Mouse (Mus musculus) CH12.LX (cell line): ENCODE measurements around the gene Ywhab. TPM values are rescaled to one million over a fixed set of nuclear protein-coding genes. Genes with fewer than 3 reads are reported as not detected.

Source experiments
- DNase-seq: peaks from one replicate; pipeline ENCODE4 v3.0.0-alpha.2; 2013; ENCODE audit errors: extremely low read depth
- H3K27ac ChIP-seq: 2 replicates; pipeline ENCODE4 v1.5.1; 2012; ENCODE audit warnings: low read depth, mild to moderate bottlenecking, control low read depth, moderate library complexity; ENCODE audit not compliant: insufficient read depth
- H3K27me3 ChIP-seq: replicated peaks from 2 replicates; pipeline ENCODE3; 2012; ENCODE audit warnings: inconsistent platforms
- H3K36me3 ChIP-seq, 2 experiments: replicated peaks in 1 of 2; 2 replicates each; pipeline versions ENCODE3 to v1.6.1; 2012; ENCODE audit warnings: inconsistent platforms in 1 of 2, low read length in 1 of 2, mild to moderate bottlenecking in 1 of 2, mixed read lengths in 1 of 2, moderate library complexity in 1 of 2; ENCODE audit not compliant: control insufficient read depth in 1 of 2, insufficient read depth in 1 of 2
- H3K4me1 ChIP-seq, 2 experiments: 2 replicates each; pipeline ENCODE4 v1.6.1; 2012; ENCODE audit warnings: inconsistent platforms in 1 of 2, moderate library complexity in 1 of 2; ENCODE audit not compliant: insufficient read depth in 2 of 2, control insufficient read depth in 1 of 2
- H3K4me2 ChIP-seq: 2 replicates; pipeline ENCODE4 v1.6.1; 2012; ENCODE audit warnings: low read depth, mild to moderate bottlenecking, control low read depth; ENCODE audit not compliant: poor library complexity, insufficient read depth, severe bottlenecking
- H3K4me3 ChIP-seq, 3 experiments: fragments of 150-350 bp in 1 of 3; sonication (generic) in 1 of 3; replicated peaks in 1 of 3; 2 replicates each; pipeline versions ENCODE3 to v1.5.1; 2011 to 2012; ENCODE audit warnings: low read depth in 2 of 3, low read length in 2 of 3, mild to moderate bottlenecking in 2 of 3, moderate library complexity in 2 of 3, control low read depth in 1 of 3, improper control_type of control experiment in 1 of 3, inconsistent platforms in 1 of 3, mixed read lengths in 1 of 3; ENCODE audit not compliant: poor library complexity in 1 of 3
- H3K79me2 ChIP-seq: replicated peaks from 2 replicates; pipeline ENCODE4 v1.6.1; 2012; ENCODE audit warnings: mild to moderate bottlenecking, moderate library complexity; ENCODE audit not compliant: control insufficient read depth, poor library complexity, insufficient read depth, severe bottlenecking; ENCODE audit errors: extremely low read depth
- H3K9ac ChIP-seq: 2 replicates; pipeline ENCODE4 v1.6.1; 2012; ENCODE audit warnings: low read depth, mild to moderate bottlenecking, control low read depth, moderate library complexity; ENCODE audit not compliant: insufficient read depth
- H3K9me3 ChIP-seq: replicated peaks from 2 replicates; pipeline ENCODE3; 2012; ENCODE audit warnings: low read length, inconsistent platforms, mixed read lengths
- BHLHE40 ChIP-seq: IDR thresholded peaks from 2 replicates; pipeline ENCODE4 v1.6.1; 2011; ENCODE audit warnings: mild to moderate bottlenecking, low read depth, low read length, improper control_type of control experiment
- CHD2 ChIP-seq: IDR thresholded peaks from 2 replicates; pipeline ENCODE4 v1.6.1; 2011; ENCODE audit warnings: low read length, improper control_type of control experiment
- CTCF ChIP-seq, 2 experiments: IDR thresholded peaks in 1 of 2; conservative IDR thresholded peaks in 1 of 2; 2 replicates each; pipeline ENCODE4 v1.5.1; 2011 to 2012; ENCODE audit warnings: low read depth in 2 of 2, low read length in 2 of 2, improper control_type of control experiment in 1 of 2, inconsistent platforms in 1 of 2, mild to moderate bottlenecking in 1 of 2, moderate library complexity in 1 of 2
- ELF1 ChIP-seq: IDR thresholded peaks from 2 replicates; pipeline ENCODE4 v1.6.1; 2014; ENCODE audit warnings: low read depth, mild to moderate bottlenecking, inconsistent platforms, low read length, improper control_type of control experiment
- ETS1 ChIP-seq: conservative IDR thresholded peaks from 2 replicates; pipeline ENCODE4 v1.6.1; 2012; ENCODE audit warnings: low read depth, mild to moderate bottlenecking, inconsistent platforms, low read length, improper control_type of control experiment, moderate library complexity
- GABPA ChIP-seq: IDR thresholded peaks from 2 replicates; pipeline ENCODE4 v1.6.1; 2012; ENCODE audit warnings: low read depth, low read length, improper control_type of control experiment, inconsistent platforms; ENCODE audit not compliant: insufficient replicate concordance
- IRF4 ChIP-seq: IDR thresholded peaks from 2 replicates; pipeline ENCODE4 v1.6.1; 2014; ENCODE audit warnings: low read depth, mild to moderate bottlenecking, inconsistent platforms, low read length, improper control_type of control experiment
- KAT2A ChIP-seq: IDR thresholded peaks from 2 replicates; pipeline ENCODE4 v1.6.1; 2012; ENCODE audit warnings: low read length, improper control_type of control experiment, inconsistent platforms; ENCODE audit not compliant: insufficient replicate concordance
- MYC ChIP-seq: IDR thresholded peaks from 2 replicates; pipeline ENCODE4 v1.6.1; 2011; ENCODE audit warnings: low read depth, mild to moderate bottlenecking, improper control_type of control experiment, low read length
- NELFE ChIP-seq: IDR thresholded peaks from 2 replicates; pipeline ENCODE4 v1.6.1; 2011; ENCODE audit warnings: low read depth, low read length, improper control_type of control experiment
- POLR2A ChIP-seq: IDR thresholded peaks from 2 replicates; pipeline ENCODE4 v1.6.1; 2011; ENCODE audit warnings: low read depth, mild to moderate bottlenecking, improper control_type of control experiment, low read length
- SIN3A ChIP-seq: IDR thresholded peaks from 2 replicates; pipeline ENCODE4 v1.6.1; 2012; ENCODE audit warnings: low read length, improper control_type of control experiment, inconsistent platforms
- SMC3 ChIP-seq: IDR thresholded peaks from 2 replicates; pipeline ENCODE4 v1.6.1; 2011; ENCODE audit warnings: low read depth, low read length, improper control_type of control experiment
- TBP ChIP-seq: conservative IDR thresholded peaks from 2 replicates; pipeline ENCODE4 v1.6.1; 2011; ENCODE audit warnings: low read depth, low read length, improper control_type of control experiment
- USF1 ChIP-seq: IDR thresholded peaks from 2 replicates; pipeline ENCODE4 v1.6.1; 2014; ENCODE audit warnings: low read depth, mild to moderate bottlenecking, inconsistent platforms, low read length, improper control_type of control experiment
- USF2 ChIP-seq: conservative IDR thresholded peaks from 2 replicates; pipeline ENCODE4 v1.6.1; 2011; ENCODE audit warnings: low read depth, low read length, improper control_type of control experiment
- ZC3H11A ChIP-seq: IDR thresholded peaks from 2 replicates; pipeline ENCODE4 v1.6.1; 2012; ENCODE audit warnings: low read depth, mild to moderate bottlenecking, inconsistent platforms, low read length, improper control_type of control experiment
- dilution Hi-C: fragments of 300-500 bp; cut with MboI; formaldehyde crosslinking; loops from 2 replicates; pipeline ENCODE4 v1.14.3; 2020; ENCODE audit warnings: low sequenced_read_pairs; ENCODE audit not compliant: extremely low pct_unique_long_range_greater_than_20kb, extremely low pct_ligation_motif_present
- in situ Hi-C: fragments of 300-500 bp; cut with MboI; formaldehyde crosslinking; loops from 3 replicates; pipeline ENCODE4 v1.14.3; 2019; ENCODE audit warnings: low sequenced_read_pairs, low pct_ligation_motif_present, low pct_unique_long_range_greater_than_20kb, mixed read lengths
- polyA plus RNA-seq: library from polyadenylated mRNA; unstranded; fragments of >175 nt; gene quantifications from 2 replicates; pipeline ENCODE4 v1.2.1, GENCODE M21; 2012; ENCODE audit warnings: low read depth; ENCODE audit not compliant: insufficient read length
- total RNA-seq, 2 experiments: library from RNA; depleted of rRNA; stranded (reverse); fragments of 300-350 nt in 1 of 2; fragments of >200 nt in 1 of 2; gene quantifications; 2 replicates each; pipeline ENCODE4 v1.2.3; 2012 to 2014

The Ywhab gene
- total and polyA plus RNA-seq, 3 experiments: 41.6 to 159 (median 59.8) TPM

DNA sequence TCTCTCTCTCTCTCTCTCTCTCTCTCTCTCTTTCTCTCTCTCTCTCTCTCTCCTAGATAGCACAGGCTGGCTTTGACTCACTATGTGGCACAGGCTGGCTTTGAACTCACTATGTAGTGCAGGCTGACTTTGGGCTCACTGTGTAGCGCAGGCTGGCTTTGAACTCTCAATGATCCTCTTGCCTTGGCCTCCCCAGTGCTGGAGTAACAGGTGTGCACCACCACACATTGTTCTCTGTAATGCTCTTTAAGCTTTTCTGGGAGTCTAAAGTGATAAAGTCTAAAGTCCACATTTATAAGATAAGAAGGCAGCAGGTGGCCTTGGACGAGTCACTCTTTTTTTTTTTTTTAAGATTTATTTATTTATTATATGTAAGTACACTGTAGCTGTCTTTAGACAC is 46.8 kb downstream of the Ywhab start:
- Histone ChIP-seq H3K27me3 (no peaks in the 10 kb centered on the region), H3K4me3 (no peak overlapping the region)

DNA sequence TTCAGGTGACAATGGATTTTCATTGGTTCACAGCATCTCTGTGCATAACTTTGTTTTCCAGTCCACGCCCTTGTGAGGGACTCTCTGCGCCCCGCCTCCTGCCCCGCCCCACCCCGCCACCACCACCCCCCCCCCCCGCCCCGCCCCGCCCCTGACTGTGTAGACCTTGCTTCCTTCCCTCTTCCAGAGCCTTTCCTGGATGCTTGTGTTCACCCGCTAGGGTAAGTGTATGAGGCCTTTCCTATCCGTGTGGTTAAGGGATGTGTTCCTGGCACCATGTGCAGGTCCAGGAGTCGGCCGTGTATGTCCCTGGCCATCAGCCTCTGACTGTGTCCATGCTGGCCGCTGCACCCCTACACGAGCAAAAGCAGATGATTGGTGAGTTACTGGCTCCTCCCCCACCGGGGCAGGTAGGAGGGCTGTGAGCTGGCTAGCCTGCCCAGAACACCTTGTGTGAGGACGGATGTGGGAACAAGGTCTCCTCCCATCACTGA is 52.5 kb downstream of the Ywhab start:
- peaks cover 5 to 11% of the 10 kb centered on the region in 2 experiments; a peak in 3 of 4 replicates for H3K4me1 ChIP-seq
- dilution Hi-C loops: no loop called here
- peaks cover 3 to 27% of the 10 kb centered on the region in 2 experiments for H3K36me3 ChIP-seq
- no peaks in the 10 kb centered on the region for H3K27me3 ChIP-seq
- DNase-seq: peak; percentile 61
- H3K4me2 ChIP-seq: peak overlapping the region; percentile 25; the same call in 1 of the 2 replicates
- in situ Hi-C loops: no loop called here
- H3K9ac ChIP-seq: no peak overlapping the region
- 0 out of 2 replicates have a peak, but pooled peaks have one; percentile 19 for TF ChIP-seq POLR2A
- no peak for TF ChIP-seq ETS1
- no peaks in the 10 kb centered on the region for H3K9me3 ChIP-seq
- H3K79me2 ChIP-seq: no peaks in the 10 kb centered on the region
- H3K27ac ChIP-seq: no peak overlapping the region
- peak overlapping the region; percentile 38 to 47 (median 44) for H3K4me3 ChIP-seq

More for the DNA sequence above, 46.8 kb downstream of the Ywhab start:
- H3K9me3 ChIP-seq: no peaks in the 10 kb centered on the region
- H3K36me3 ChIP-seq: peaks cover 0 to 2% of the 10 kb centered on the region in 2 experiments
- H3K9ac ChIP-seq: no peak overlapping the region
- no peak for TF ChIP-seq ZC3H11A
- no peak for TF ChIP-seq SMC3
- TF ChIP-seq NELFE: no peak
- H3K79me2 ChIP-seq: no peaks in the 10 kb centered on the region
- no peak for DNase-seq
- in situ Hi-C loops (no loop called here), dilution Hi-C loops (no loop called here)
- H3K4me2 ChIP-seq: no peak overlapping the region
- no peak overlapping the region for H3K27ac ChIP-seq
- H3K4me1 ChIP-seq: peaks cover 7 to 8% of the 10 kb centered on the region in 2 experiments

GRCm38 (mm10) chr2:164053767-164054166 is 59.0 kb downstream of the Ywhab start:
- no peak for DNase-seq
- no peak for TF ChIP-seq GABPA
- TF ChIP-seq TBP: no peak
- no peak for TF ChIP-seq CTCF (conservative IDR thresholded peaks at IDR 0.05 in 1 of 2, IDR thresholded peaks at IDR 0.05 in 1 of 2; ENCODE audit: low read depth in 2 of 2, low read length in 2 of 2)
- no peak for TF ChIP-seq CHD2
- no peak for TF ChIP-seq USF2
- no peak for TF ChIP-seq ELF1
- no peak for TF ChIP-seq USF1
- TF ChIP-seq KAT2A: no peak
- TF ChIP-seq IRF4: no peak
- TF ChIP-seq SIN3A: no peak
- TF ChIP-seq MYC: no peak
- no peak for TF ChIP-seq ZC3H11A
- TF ChIP-seq BHLHE40: no peak
- dilution Hi-C loops: no loop called here
- Histone ChIP-seq H3K9me3 (no peaks in the 10 kb centered on the region), H3K4me3 (no peak overlapping the region), H3K4me2 (no peak overlapping the region), H3K36me3 (peaks cover 56 to 89% of the 10 kb centered on the region in 2 experiments), H3K4me1 (no peaks in the 10 kb centered on the region), H3K9ac (no peak overlapping the region), H3K27ac (no peak overlapping the region), H3K79me2 (no peaks in the 10 kb centered on the region), H3K27me3 (no peaks in the 10 kb centered on the region)
- in situ Hi-C loops: no loop called here
